Comparison of ENCODE assay signal across 8 mouse cellular contexts in the genomic region with DNA sequence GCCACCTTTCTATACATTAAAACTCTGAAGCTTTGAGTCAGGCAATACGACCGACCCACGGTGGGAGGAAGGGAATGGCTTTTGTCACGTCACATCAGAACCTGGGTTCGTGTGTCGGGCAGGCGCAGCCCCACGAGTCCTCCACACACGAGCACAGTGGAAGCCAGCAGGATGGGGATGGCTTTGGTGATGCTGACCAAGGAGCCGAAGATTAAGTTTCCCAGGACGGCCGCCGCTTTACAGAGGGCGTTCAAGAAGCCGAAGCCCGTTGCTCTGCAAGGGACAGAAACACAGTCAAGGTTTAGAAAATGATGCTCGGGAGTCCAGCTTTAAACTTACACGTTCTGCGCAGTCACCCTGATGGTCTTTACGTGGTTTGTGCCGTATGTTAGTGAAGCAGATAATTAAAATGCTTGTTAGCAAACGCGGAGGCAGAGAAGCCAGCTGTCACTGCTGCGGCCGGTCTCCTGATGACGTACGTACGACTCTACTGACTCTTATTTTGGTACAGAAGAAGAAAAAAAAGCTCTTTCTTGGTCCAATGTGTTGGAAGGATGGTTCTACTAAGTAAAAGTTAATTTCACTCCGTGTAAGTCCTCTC.
DNase-seq lines count a peak whose midpoint lies in the region; ATAC-seq lines count a peak whose summit lies in the region.

No protein-coding gene starts in this region.

- peak; percentile 29 for ATAC-seq in inflammation-experienced regulatory T-cells, adult 6 months
- peak; percentile 32; the same call in 1 of the 2 replicates for ATAC-seq in limb, embryonic 11.5 days (ENCODE audit: insufficient number of reproducible peaks, low FRiP score, low TSS enrichment, low read depth)
- peak; percentile 26 for ATAC-seq in midbrain, embryonic 16.5 days

- H3K4me1 ChIP-seq in limb, embryonic 11.5 days (ENCODE audit: control insufficient read depth, insufficient read depth, low read length): peaks cover 8% of the 10 kb centered on the region; the same call in 1 of the 2 replicates
- peaks cover 21% of the 10 kb centered on the region for H3K4me1 ChIP-seq in midbrain, embryonic 16.5 days (ENCODE audit: control insufficient read depth, insufficient read depth, low read length)

- H3K36me3 ChIP-seq in limb, embryonic 11.5 days (ENCODE audit: control insufficient read depth, insufficient read depth, low read length): no peaks in the 10 kb centered on the region
- no peaks in the 10 kb centered on the region for H3K36me3 ChIP-seq in midbrain, embryonic 16.5 days (ENCODE audit: control insufficient read depth, insufficient read depth, low read length)

- no peaks in the 10 kb centered on the region for H3K9me3 ChIP-seq in limb, embryonic 11.5 days (ENCODE audit: control insufficient read depth, low read length)
- H3K9me3 ChIP-seq in midbrain, embryonic 16.5 days (replicated peaks; ENCODE audit: control insufficient read depth, low read length, poor library complexity, severe bottlenecking): no peaks in the 10 kb centered on the region

- peak overlapping the region; percentile 41; the same call in 1 of the 2 replicates for H3K9ac ChIP-seq in limb, embryonic 11.5 days (ENCODE audit: low read length)
- H3K9ac ChIP-seq in midbrain, embryonic 16.5 days (ENCODE audit: low read depth, low read length): peak overlapping the region; percentile 61

- DNase-seq in cerebellum, adult 8-10 months: peak; percentile 16
- DNase-seq in cerebellum, adult 11 months: no peak
- peak; percentile 30 to 36 for DNase-seq in cerebellum, postnatal 25 days
- DNase-seq in frontal cortex, postnatal 14 days (ENCODE audit: low spot score in 2 of 2): peak; percentile 42 to 49
- DNase-seq in limb, embryonic 11.5 days (ENCODE audit: low spot score): peak; percentile 64
- peak; percentile 27 for DNase-seq in thymus, postnatal 14 days

- H3K27ac ChIP-seq in limb, embryonic 11.5 days (replicated peaks; ENCODE audit: low read depth, low read length): no peak overlapping the region
- H3K27ac ChIP-seq in midbrain, embryonic 16.5 days (ENCODE audit: low read length): no peak overlapping the region

- peak overlapping the region; percentile 73 for H3K4me2 ChIP-seq in limb, embryonic 11.5 days (ENCODE audit: low read depth, severe bottlenecking)
- H3K4me2 ChIP-seq in midbrain, embryonic 16.5 days (ENCODE audit: low read length): peak overlapping the region; percentile 84

- H3K27me3 ChIP-seq in limb, embryonic 11.5 days (ENCODE audit: control insufficient read depth, insufficient read depth, low read length): no peaks in the 10 kb centered on the region
- no peaks in the 10 kb centered on the region for H3K27me3 ChIP-seq in midbrain, embryonic 16.5 days (ENCODE audit: control insufficient read depth, insufficient read depth, low read depth, low read length)

- 18% methylated on average over 29 of the region's 29 CpGs for WGBS in limb, embryonic 11.5 days
- 5% methylated on average over 29 of the region's 29 CpGs for WGBS in midbrain, embryonic 16.5 days

- H3K4me3 ChIP-seq in limb, embryonic 11.5 days (ENCODE audit: low read depth, low read length): peak overlapping the region; percentile 30
- H3K4me3 ChIP-seq in midbrain, embryonic 16.5 days (ENCODE audit: low read depth, low read length): peak overlapping the region; percentile 43
